Mouse (Mus musculus) myocyte (in vitro differentiated cells): ENCODE measurements around the gene Whrn. TPM values are rescaled to one million over a fixed set of nuclear protein-coding genes. Genes with fewer than 3 reads are reported as not detected.

Experiments used
- H3K27me3 ChIP-seq: one replicate; pipeline ENCODE4 v1.6.1; 2011; ENCODE audit not compliant: control insufficient read depth, insufficient read depth, insufficient read length
- H3K36me3 ChIP-seq: one replicate; pipeline ENCODE4 v1.6.1; 2011; ENCODE audit not compliant: control insufficient read depth, insufficient read depth
- H3K4me2 ChIP-seq: one replicate; pipeline ENCODE4 v1.6.1; 2011; ENCODE audit warnings: low read depth, control low read depth
- H3K4me3 ChIP-seq: one replicate; pipeline ENCODE4 v1.5.1; 2011; ENCODE audit warnings: mild to moderate bottlenecking, control low read depth, moderate library complexity
- H3K79me2 ChIP-seq: one replicate; pipeline ENCODE4 v1.6.1; 2011; ENCODE audit not compliant: control insufficient read depth, insufficient read depth
- H3ac ChIP-seq: one replicate; pipeline ENCODE4 v1.6.1; 2011; ENCODE audit not compliant: control insufficient read depth, insufficient read length
- CEBPB ChIP-seq: IDR thresholded peaks from 2 replicates; pipeline ENCODE4 v1.6.1; 2011; ENCODE audit warnings: mild to moderate bottlenecking, moderate library complexity; ENCODE audit not compliant: poor library complexity, insufficient read depth, severe bottlenecking
- E2F4 ChIP-seq: IDR thresholded peaks from one replicate; pipeline ENCODE4 v1.6.1; 2011; ENCODE audit warnings: mild to moderate bottlenecking, control low read depth, moderate library complexity; ENCODE audit not compliant: insufficient read depth
- MAX ChIP-seq: IDR thresholded peaks from one replicate; pipeline ENCODE4 v1.6.1; 2011; ENCODE audit warnings: low read depth, mild to moderate bottlenecking, control low read depth
- MYOD1 ChIP-seq, 3 experiments: IDR thresholded peaks; one replicate each; pipeline ENCODE4 v1.6.1; 2011; ENCODE audit warnings: control low read depth in 2 of 3, low read depth in 2 of 3, mild to moderate bottlenecking in 2 of 3, moderate library complexity in 1 of 3; ENCODE audit not compliant: insufficient read length in 2 of 3, control insufficient read depth in 1 of 3
- MYOG ChIP-seq, 3 experiments: IDR thresholded peaks; one replicate each; pipeline ENCODE4 v1.6.1; 2011; ENCODE audit warnings: control low read depth in 2 of 3, low read depth in 2 of 3, mild to moderate bottlenecking in 2 of 3; ENCODE audit not compliant: insufficient read length in 2 of 3, control insufficient read depth in 1 of 3, insufficient read depth in 1 of 3
- POLR2A ChIP-seq: IDR thresholded peaks from one replicate; pipeline ENCODE4 v1.6.1; 2011; ENCODE audit warnings: low read depth, mild to moderate bottlenecking, control low read depth, moderate library complexity; ENCODE audit not compliant: insufficient read length
- POLR2AphosphoS2 ChIP-seq: IDR thresholded peaks from one replicate; pipeline ENCODE4 v1.6.1; 2011; ENCODE audit warnings: low read depth, control low read depth; ENCODE audit not compliant: insufficient read length
- REST ChIP-seq: IDR thresholded peaks from one replicate; pipeline ENCODE4 v1.6.1; 2011; ENCODE audit warnings: mild to moderate bottlenecking, control low read depth, moderate library complexity; ENCODE audit not compliant: insufficient read depth, insufficient read length
- SRF ChIP-seq: IDR thresholded peaks from one replicate; pipeline ENCODE4 v1.6.1; 2011; ENCODE audit warnings: low read depth; ENCODE audit not compliant: control insufficient read depth, insufficient read length
- TCF12 ChIP-seq: IDR thresholded peaks from one replicate; pipeline ENCODE4 v1.6.1; 2011; ENCODE audit warnings: mild to moderate bottlenecking, control low read depth; ENCODE audit not compliant: poor library complexity, insufficient read depth, severe bottlenecking
- TCF3 ChIP-seq: IDR thresholded peaks from one replicate; pipeline ENCODE4 v1.6.1; 2011; ENCODE audit warnings: low read depth, control low read depth; ENCODE audit not compliant: insufficient read length
- USF1 ChIP-seq: IDR thresholded peaks from one replicate; pipeline ENCODE4 v1.6.1; 2011; ENCODE audit warnings: low read depth, mild to moderate bottlenecking, control low read depth, moderate library complexity
- polyA plus RNA-seq: library from polyadenylated mRNA; unstranded; fragments of >200 nt; fragmentation: generic; extraction: Trizol; gene quantifications from one replicate; pipeline ENCODE4 v1.2.1, GENCODE M21; 2012; ENCODE audit warnings: missing spikeins

Whrn gene
- polyA plus RNA-seq, 1 experiment: 18.8 TPM

DNA sequence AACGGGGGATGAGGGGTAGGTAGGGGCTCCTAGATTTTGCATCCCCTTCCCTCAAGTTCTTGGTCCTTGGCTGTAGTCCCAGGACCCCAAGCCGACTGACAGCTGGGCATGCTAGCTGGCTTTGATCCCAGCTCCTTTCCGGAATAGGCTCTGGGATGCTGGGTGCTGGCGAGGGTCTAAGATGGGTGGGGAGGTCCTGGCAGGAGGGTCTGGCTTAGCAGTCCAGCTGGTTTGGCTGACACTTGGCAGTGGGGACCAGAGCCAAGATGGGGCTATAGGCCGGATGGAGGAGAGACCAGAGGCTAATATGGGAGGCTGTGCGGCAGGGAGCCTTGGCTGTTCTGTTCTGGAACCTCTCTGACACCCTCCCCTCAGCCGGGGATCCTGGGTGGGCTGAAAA is 87.5 kb downstream of the Whrn start:
- Histone ChIP-seq H3K27me3 (no peaks in the 10 kb centered on the region), H3K79me2 (peaks cover 22% of the 10 kb centered on the region), H3ac (peak overlapping the region; percentile 35), H3K4me3 (peak overlapping the region; percentile 59), H3K36me3 (no peaks in the 10 kb centered on the region), H3K4me2 (peak overlapping the region; percentile 94)
- TF ChIP-seq MYOG (IDR thresholded peaks at IDR 0.05; ENCODE audit: control insufficient read depth in 1 of 3, insufficient read depth in 1 of 3, insufficient read length in 2 of 3, low read depth in 2 of 3) (peak in 1 of 3 experiments; percentile 20), TCF3 (no peak)

- no peak for TF ChIP-seq TCF12
- no peak for TF ChIP-seq USF1
- no peak for TF ChIP-seq REST
- TF ChIP-seq MAX: no peak
- TF ChIP-seq POLR2AphosphoS2: no peak
- no peak for TF ChIP-seq TCF3
- no peak for TF ChIP-seq POLR2A
- no peak for TF ChIP-seq CEBPB
- TF ChIP-seq MYOG (IDR thresholded peaks at IDR 0.05; ENCODE audit: control insufficient read depth in 1 of 3, insufficient read depth in 1 of 3, insufficient read length in 2 of 3, low read depth in 2 of 3): no peak
- TF ChIP-seq MYOD1 (IDR thresholded peaks at IDR 0.05; ENCODE audit: control insufficient read depth in 1 of 3, insufficient read length in 2 of 3, low read depth in 2 of 3): no peak
- TF ChIP-seq SRF: no peak
- no peak for TF ChIP-seq E2F4
- Histone ChIP-seq H3K27me3 (no peaks in the 10 kb centered on the region), H3K79me2 (peaks cover 29% of the 10 kb centered on the region), H3ac (no peak overlapping the region), H3K4me2 (peak overlapping the region; percentile 41), H3K36me3 (no peaks in the 10 kb centered on the region), H3K4me3 (no peak overlapping the region)
Observed at GRCm38 (mm10) chr4:63405683-63406082, 90.1 kb downstream of the Whrn start.

DNA sequence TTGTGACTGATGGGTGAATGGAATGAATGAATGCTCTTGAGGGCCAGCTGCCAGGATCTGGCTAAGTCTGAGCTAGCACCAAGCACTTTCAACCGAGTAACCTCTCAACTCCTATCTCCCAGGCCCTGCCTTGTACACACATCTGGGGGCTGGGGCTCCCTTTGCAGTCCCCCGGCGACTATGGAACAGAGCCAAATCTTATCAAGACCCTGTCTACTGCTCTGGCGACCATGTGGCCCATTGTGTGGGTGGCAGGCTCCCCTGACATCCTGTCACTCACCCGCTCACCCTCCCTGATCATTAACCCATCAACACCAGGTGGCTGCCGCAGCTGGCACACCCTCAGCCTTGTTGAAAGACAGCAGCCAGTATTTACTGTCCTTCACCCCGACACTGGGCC is 90.7 kb downstream of the Whrn start:
- H3K27me3 ChIP-seq: no peaks in the 10 kb centered on the region
- H3ac ChIP-seq: no peak overlapping the region
- no peaks in the 10 kb centered on the region for H3K36me3 ChIP-seq
- TF ChIP-seq MYOG (IDR thresholded peaks at IDR 0.05; ENCODE audit: control insufficient read depth in 1 of 3, insufficient read depth in 1 of 3, insufficient read length in 2 of 3, low read depth in 2 of 3): peak in 1 of 3 experiments; percentile 41
- peak in 1 of 3 experiments; percentile 86 for TF ChIP-seq MYOD1 (IDR thresholded peaks at IDR 0.05; ENCODE audit: control insufficient read depth in 1 of 3, insufficient read length in 2 of 3, low read depth in 2 of 3)
- no peak for TF ChIP-seq POLR2A
- H3K79me2 ChIP-seq: peaks cover 29% of the 10 kb centered on the region
- peak overlapping the region; percentile 41 for H3K4me2 ChIP-seq
- no peak overlapping the region for H3K4me3 ChIP-seq

DNA sequence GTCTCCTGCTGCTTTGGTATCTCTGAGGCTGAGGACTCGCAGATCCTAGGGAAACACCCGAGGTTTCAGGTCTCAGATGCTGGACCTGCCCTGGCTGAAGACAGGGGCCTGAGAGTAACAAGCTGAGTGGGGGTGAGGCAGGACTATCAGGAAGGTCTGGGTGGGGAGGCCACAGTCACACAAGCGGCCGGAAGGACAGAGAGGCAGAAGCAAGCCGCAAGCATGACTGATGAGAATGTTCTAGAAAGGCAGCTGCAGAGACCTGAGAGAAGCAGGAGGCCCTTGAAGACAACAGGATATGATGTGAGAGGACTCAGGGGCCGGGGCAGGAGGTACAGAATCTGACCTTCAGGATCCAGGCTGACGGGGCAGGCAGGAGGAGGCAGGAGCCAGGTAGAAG is 91.6 kb downstream of the Whrn start:
- Histone ChIP-seq H3K4me2 (peak overlapping the region; percentile 90), H3K27me3 (no peaks in the 10 kb centered on the region), H3K4me3 (no peak overlapping the region), H3K36me3 (no peaks in the 10 kb centered on the region), H3ac (no peak overlapping the region), H3K79me2 (peaks cover 29% of the 10 kb centered on the region)
- no peak for TF ChIP-seq USF1
- TF ChIP-seq POLR2A: no peak
- TF ChIP-seq E2F4: no peak
- TF ChIP-seq POLR2AphosphoS2: no peak

GRCm38 (mm10) chr4:63403040-63403959 is 92.5 kb downstream of the Whrn start, which contains the start of gene Akna:
TSS of gene Akna (minus strand) at chr4:63403354.
- Histone ChIP-seq H3ac (no peak within 1 kb of the TSS), H3K79me2 (peaks cover 27% of the 10 kb centered on the region), H3K4me2 (peak within 1 kb of the TSS; percentile 90), H3K27me3 (no peaks in the 10 kb centered on the region), H3K36me3 (no peaks in the 10 kb centered on the region), H3K4me3 (peak within 1 kb of the TSS; percentile 6)
- TF ChIP-seq MAX (no peak), E2F4 (no peak), MYOG (IDR thresholded peaks at IDR 0.05; ENCODE audit: control insufficient read depth in 1 of 3, insufficient read depth in 1 of 3, insufficient read length in 2 of 3, low read depth in 2 of 3) (peak in 2 of 3 experiments; percentile 16 to 60), POLR2AphosphoS2 (peak; percentile 63), MYOD1 (IDR thresholded peaks at IDR 0.05; ENCODE audit: control insufficient read depth in 1 of 3, insufficient read length in 2 of 3, low read depth in 2 of 3) (peak in 2 of 3 experiments; percentile 37 to 77), POLR2A (peak; percentile 47)
